Mouse (Mus musculus) layer of hippocampus, adult 11-12 months (tissue): ENCODE data around the gene S100a11.

Experiments used
- DNase-seq: peaks from one replicate; pipeline ENCODE4 v3.0.0; 2022; ENCODE audit warnings: low spot score

S100a11 gene

GRCm38 (mm10) chr3:93562372-93562771 is 42.1 kb downstream of the S100a11 start:
- DNase-seq: no peak

- no peak for DNase-seq
These were observed 42.9 kb downstream of the S100a11 start for GRCm38 (mm10) chr3:93563216-93563615.

GRCm38 (mm10) chr3:93566892-93567291 is 46.6 kb downstream of the S100a11 start:
- no peak for DNase-seq

- DNase-seq: no peak
These were observed 47.4 kb downstream of the S100a11 start for GRCm38 (mm10) chr3:93567721-93568120.

- DNase-seq: peak; percentile 45
These were observed 48.2 kb downstream of the S100a11 start for GRCm38 (mm10) chr3:93568428-93569040.

- DNase-seq: no peak
These were observed 48.8 kb downstream of the S100a11 start for GRCm38 (mm10) chr3:93569046-93569445.

- DNase-seq: no peak
These were observed 51.9 kb downstream of the S100a11 start for GRCm38 (mm10) chr3:93572058-93572791.
